Mouse (Mus musculus) intestine, embryonic 14.5 days (tissue): ENCODE results near the gene Lurap1l. TPM values are rescaled to one million over a fixed set of nuclear protein-coding genes. Genes with fewer than 3 reads are reported as not detected.

Experiments used
- ATAC-seq: fragments of 200-750 bp; cut with Nextera tagmentation; replicated peaks from 2 replicates; pipeline ENCODE4 v1.8.0; 2017; ENCODE audit warnings: low read depth, moderate number of reproducible peaks, moderate TSS enrichment, moderate library complexity; ENCODE audit not compliant: low FRiP score, low TSS enrichment
- DNase-seq: peaks from one replicate; pipeline ENCODE4 v3.0.0-alpha.2; 2018; ENCODE audit warnings: low spot score
- H3K27ac ChIP-seq: fragments of 300-500 bp; sonication (generic); 2 replicates; pipeline ENCODE4 v1.5.1; 2014; ENCODE audit warnings: low read depth, mild to moderate bottlenecking, control low read depth
- H3K27me3 ChIP-seq: fragments of 300-500 bp; sonication (generic); replicated peaks from 2 replicates; pipeline ENCODE4 v1.6.1; 2014; ENCODE audit warnings: low read length, control low read depth; ENCODE audit not compliant: control insufficient read depth, insufficient read depth
- H3K36me3 ChIP-seq: fragments of 300-500 bp; sonication (generic); 2 replicates; pipeline ENCODE4 v1.6.1; 2014; ENCODE audit warnings: low read length, control low read depth; ENCODE audit not compliant: control insufficient read depth, insufficient read depth
- H3K4me1 ChIP-seq: fragments of 300-500 bp; sonication (generic); replicated peaks from 2 replicates; pipeline ENCODE4 v1.6.1; 2014; ENCODE audit warnings: low read length, control low read depth, mixed read lengths; ENCODE audit not compliant: control insufficient read depth, insufficient read depth
- H3K4me2 ChIP-seq: fragments of 300-500 bp; sonication (generic); 2 replicates; pipeline ENCODE4 v1.6.1; 2014; ENCODE audit warnings: low read length
- H3K4me3 ChIP-seq: fragments of 300-500 bp; sonication (generic); 2 replicates; pipeline ENCODE4 v1.5.1; 2014; ENCODE audit warnings: low read depth, low read length, control low read depth, mixed read lengths
- H3K9ac ChIP-seq: fragments of 300-500 bp; sonication (generic); 2 replicates; pipeline ENCODE4 v1.6.1; 2014; ENCODE audit warnings: mild to moderate bottlenecking, low read length
- H3K9me3 ChIP-seq: fragments of 300-500 bp; sonication (generic); 2 replicates; pipeline ENCODE4 v1.6.1; 2016; ENCODE audit warnings: low read length, control low read depth; ENCODE audit not compliant: control insufficient read depth
- WGBS: fragments of 180-500 bp; shearing (Covaris S2); extraction: QIAGEN DNeasy Blood & Tissue Kit; methylation state at CpG from one replicate; pipeline ENCODE4 v1.1.7; 2014; 5-methylcytosine and 5-hydroxymethylcytosine counted together
- polyA plus RNA-seq: library from polyadenylated mRNA; unstranded; fragments of >200 nt; fragmentation: Nextera tagmentation; extraction: Ambion mirVana; gene quantifications from 2 replicates; pipeline ENCODE4 v1.2.1, GENCODE M21; 2014

Lurap1l gene
- polyA plus RNA-seq, 1 experiment from 2014 or later = 15.5 TPM

GRCm38 (mm10) chr4:80921646-80922489 is 11.4 kb downstream of the Lurap1l start:
- H3K4me1 ChIP-seq = no peaks in the 10 kb centered on the region
- H3K36me3 ChIP-seq = no peaks in the 10 kb centered on the region
- no peak overlapping the region for H3K9ac ChIP-seq
- no peak overlapping the region for H3K4me3 ChIP-seq
- 77% methylated on average over 4 of the region's 4 CpGs for WGBS
- no peak for ATAC-seq
- H3K27ac ChIP-seq = no peak overlapping the region
- no peak overlapping the region for H3K4me2 ChIP-seq
- no peaks in the 10 kb centered on the region for H3K9me3 ChIP-seq
- DNase-seq = no peak
- no peaks in the 10 kb centered on the region for H3K27me3 ChIP-seq

- no peak for ATAC-seq
- H3K36me3 ChIP-seq = no peaks in the 10 kb centered on the region
- WGBS = 90% methylated on average over 2 of the region's 2 CpGs
These were observed 12.2 kb downstream of the Lurap1l start for GRCm38 (mm10) chr4:80922654-80923053.

GRCm38 (mm10) chr4:80924815-80925214 is 14.4 kb downstream of the Lurap1l start:
- Histone ChIP-seq H3K9ac (no peak overlapping the region), H3K4me2 (no peak overlapping the region), H3K27me3 (no peaks in the 10 kb centered on the region), H3K27ac (no peak overlapping the region), H3K9me3 (no peaks in the 10 kb centered on the region), H3K4me1 (no peaks in the 10 kb centered on the region), H3K36me3 (no peaks in the 10 kb centered on the region), H3K4me3 (no peak overlapping the region)
- ATAC-seq = no peak
- no peak for DNase-seq
- 76% methylated on average over 4 of the region's 4 CpGs for WGBS

More at GRCm38 (mm10) chr4:80922654-80923053, 12.2 kb downstream of the Lurap1l start:
- Histone ChIP-seq H3K27me3 (no peaks in the 10 kb centered on the region), H3K27ac (no peak overlapping the region), H3K9ac (no peak overlapping the region), H3K4me2 (no peak overlapping the region), H3K9me3 (no peaks in the 10 kb centered on the region), H3K4me1 (no peaks in the 10 kb centered on the region), H3K4me3 (no peak overlapping the region)
- no peak for DNase-seq

- Histone ChIP-seq H3K27me3 (no peaks in the 10 kb centered on the region), H3K36me3 (no peaks in the 10 kb centered on the region), H3K4me3 (no peak overlapping the region), H3K4me2 (no peak overlapping the region), H3K9me3 (no peaks in the 10 kb centered on the region), H3K27ac (no peak overlapping the region), H3K4me1 (no peaks in the 10 kb centered on the region), H3K9ac (no peak overlapping the region)
- DNase-seq (no peak), ATAC-seq (no peak)
- 84% methylated on average over 6 of the region's 6 CpGs for WGBS
These were observed 15.5 kb downstream of the Lurap1l start for GRCm38 (mm10) chr4:80925752-80926519.

GRCm38 (mm10) chr4:80934749-80935148 is 24.3 kb downstream of the Lurap1l start:
- Histone ChIP-seq H3K4me3 (no peak overlapping the region), H3K27ac (no peak overlapping the region), H3K4me1 (no peaks in the 10 kb centered on the region), H3K9me3 (no peaks in the 10 kb centered on the region), H3K9ac (no peak overlapping the region), H3K36me3 (no peaks in the 10 kb centered on the region), H3K4me2 (no peak overlapping the region), H3K27me3 (no peaks in the 10 kb centered on the region)
- DNase-seq (no peak), ATAC-seq (no peak)
- 87% methylated on average over 3 of the region's 3 CpGs for WGBS

GRCm38 (mm10) chr4:80939115-80939514 is 28.7 kb downstream of the Lurap1l start:
- H3K27me3 ChIP-seq = no peaks in the 10 kb centered on the region
- 78% methylated on average over 2 of the region's 2 CpGs for WGBS
- H3K4me2 ChIP-seq = no peak overlapping the region
- ATAC-seq = no peak
- H3K36me3 ChIP-seq = no peaks in the 10 kb centered on the region
- H3K4me3 ChIP-seq = no peak overlapping the region
- no peak overlapping the region for H3K27ac ChIP-seq
- DNase-seq = no peak
- H3K4me1 ChIP-seq = no peaks in the 10 kb centered on the region
- H3K9me3 ChIP-seq = no peaks in the 10 kb centered on the region
- H3K9ac ChIP-seq = no peak overlapping the region

- Histone ChIP-seq H3K27ac (no peak overlapping the region), H3K27me3 (no peaks in the 10 kb centered on the region), H3K4me3 (no peak overlapping the region), H3K4me1 (no peaks in the 10 kb centered on the region), H3K9me3 (no peaks in the 10 kb centered on the region), H3K4me2 (no peak overlapping the region), H3K9ac (no peak overlapping the region), H3K36me3 (no peaks in the 10 kb centered on the region)
- no peak for ATAC-seq
- no peak for DNase-seq
- 84% methylated on average over 4 of the region's 4 CpGs for WGBS
These were observed 30.5 kb downstream of the Lurap1l start for GRCm38 (mm10) chr4:80940946-80941345.

GRCm38 (mm10) chr4:80941978-80942377 is 31.5 kb downstream of the Lurap1l start:
- Histone ChIP-seq H3K27me3 (no peaks in the 10 kb centered on the region), H3K9me3 (no peaks in the 10 kb centered on the region), H3K4me3 (no peak overlapping the region), H3K4me1 (no peaks in the 10 kb centered on the region), H3K27ac (no peak overlapping the region), H3K9ac (no peak overlapping the region), H3K36me3 (no peaks in the 10 kb centered on the region), H3K4me2 (no peak overlapping the region)
- ATAC-seq (no peak), DNase-seq (no peak)
- 83% methylated on average over 3 of the region's 3 CpGs for WGBS
